Mouse (Mus musculus) kidney, embryonic 14.5 days (tissue): ENCODE measurements around the gene Zfp553. TPM values are rescaled to one million over a fixed set of nuclear protein-coding genes. Genes with fewer than 3 reads are reported as not detected.

Source experiments
- ATAC-seq: fragments of 200-750 bp; cut with Nextera tagmentation; 2 replicates; pipeline ENCODE4 v1.8.0; 2017; ENCODE audit warnings: moderate number of reproducible peaks, mild to moderate bottlenecking, moderate TSS enrichment, moderate library complexity; ENCODE audit not compliant: low FRiP score, low TSS enrichment
- H3K27ac ChIP-seq: fragments of 300-500 bp; sonication (generic); 2 replicates; pipeline ENCODE4 v1.5.1; 2014; ENCODE audit warnings: low read depth, mild to moderate bottlenecking, low read length, moderate library complexity, mixed read lengths
- H3K27me3 ChIP-seq: fragments of 300-500 bp; sonication (generic); 2 replicates; pipeline ENCODE4 v1.6.1; 2014; ENCODE audit warnings: mild to moderate bottlenecking, low read length; ENCODE audit not compliant: control insufficient read depth, insufficient read depth
- H3K36me3 ChIP-seq: fragments of 300-500 bp; sonication (generic); 2 replicates; pipeline ENCODE4 v1.6.1; 2014; ENCODE audit warnings: low read length, mixed read lengths; ENCODE audit not compliant: control insufficient read depth, insufficient read depth
- H3K4me1 ChIP-seq: fragments of 300-500 bp; sonication (generic); 2 replicates; pipeline ENCODE4 v1.6.1; 2014; ENCODE audit warnings: low read length, mixed read lengths; ENCODE audit not compliant: control insufficient read depth, insufficient read depth
- H3K4me2 ChIP-seq: fragments of 300-500 bp; sonication (generic); replicated peaks from 2 replicates; pipeline ENCODE4 v1.6.1; 2014; ENCODE audit warnings: low read depth, mild to moderate bottlenecking, low read length
- H3K4me3 ChIP-seq: fragments of 300-500 bp; sonication (generic); 2 replicates; pipeline ENCODE4 v1.5.1; 2014; ENCODE audit warnings: mild to moderate bottlenecking, low read length
- H3K9ac ChIP-seq: fragments of 300-500 bp; sonication (generic); 2 replicates; pipeline ENCODE4 v1.6.1; 2014; ENCODE audit warnings: low read depth, mild to moderate bottlenecking, low read length, moderate library complexity
- H3K9me3 ChIP-seq: fragments of 300-500 bp; sonication (generic); 2 replicates; pipeline ENCODE4 v1.6.1; 2016; ENCODE audit warnings: low read length; ENCODE audit not compliant: control insufficient read depth
- WGBS: fragments of 180-500 bp; shearing (Covaris S2); extraction: QIAGEN DNeasy Blood & Tissue Kit; methylation state at CpG from one replicate; pipeline ENCODE4 v1.1.7; 2014; 5-methylcytosine and 5-hydroxymethylcytosine counted together
- polyA plus RNA-seq: library from polyadenylated mRNA; unstranded; fragments of >200 nt; fragmentation: Nextera tagmentation; extraction: Ambion mirVana; gene quantifications from 2 replicates; pipeline ENCODE4 v1.2.1, GENCODE M21; 2014

Gene Zfp553
- polyA plus RNA-seq, 1 experiment from 2014 or later, result 23.0 TPM

- Histone ChIP-seq H3K4me1 (0 out of 2 replicates have a peak, but pooled peaks cover 6% of the 10 kb centered on the region), H3K9ac (no peak overlapping the region), H3K27ac (no peak overlapping the region), H3K4me3 (no peak overlapping the region), H3K4me2 (no peak overlapping the region), H3K27me3 (no peaks in the 10 kb centered on the region), H3K9me3 (peaks cover 5% of the 10 kb centered on the region; the same call in 1 of the 2 replicates), H3K36me3 (no peaks in the 10 kb centered on the region)
- ATAC-seq, result no peak
- 88% methylated on average over 2 of the region's 2 CpGs for WGBS
These were observed 49.3 kb downstream of the Zfp553 start for GRCm38 (mm10) chr7:127282190-127282589.

- H3K27me3 ChIP-seq, result no peaks in the 10 kb centered on the region
- H3K27ac ChIP-seq, result no peak overlapping the region
- H3K9ac ChIP-seq, result no peak overlapping the region
- H3K4me2 ChIP-seq, result no peak overlapping the region
- H3K9me3 ChIP-seq, result peaks cover 15% of the 10 kb centered on the region
- ATAC-seq, result no peak
- no peaks in the 10 kb centered on the region for H3K36me3 ChIP-seq
- H3K4me1 ChIP-seq, result no peaks in the 10 kb centered on the region
- 82% methylated on average over 10 of the region's 10 CpGs for WGBS
- H3K4me3 ChIP-seq, result no peak overlapping the region
These were observed 52.3 kb downstream of the Zfp553 start for GRCm38 (mm10) chr7:127285154-127285553.

Other genes with a start within 250 kb of the Zfp553 start
- gene Mvp, start 218.4 kb upstream of the Zfp553 start, polyA plus RNA-seq, result 7.7 and 9.7 TPM in 2 replicates
- 0.31 and 0.38 TPM in 2 replicates for gene Pagr1b, start 216.6 kb upstream of the Zfp553 start, polyA plus RNA-seq
- 41.3 and 89.2 TPM in 2 replicates for gene Pagr1a, start 215.7 kb upstream of the Zfp553 start, polyA plus RNA-seq
- 21.8 and 65.4 TPM in 2 replicates for gene Gm42742, start 212.0 kb upstream of the Zfp553 start, polyA plus RNA-seq
- 4.1 and 9.6 TPM in 2 replicates for gene Prrt2, start 211.8 kb upstream of the Zfp553 start, polyA plus RNA-seq
- 73.1 and 77.6 TPM in 2 replicates for gene Maz, start 206.0 kb upstream of the Zfp553 start, polyA plus RNA-seq
- gene Kif22, start 190.6 kb upstream of the Zfp553 start, polyA plus RNA-seq, result 129 and 151 TPM in 2 replicates
- not detected in 2 replicates for gene Zg16, start 145.7 kb upstream of the Zfp553 start, polyA plus RNA-seq
- gene AI467606, start 141.7 kb upstream of the Zfp553 start, polyA plus RNA-seq, result 3.5 TPM in 2 replicates
- gene Qprt, start 110.8 kb upstream of the Zfp553 start, polyA plus RNA-seq, result 8.9 and 13.0 TPM in 2 replicates
- 0.14 and 0.26 TPM in 2 replicates for gene Spn, start 95.2 kb upstream of the Zfp553 start, polyA plus RNA-seq
- gene Cd2bp2, start 37.0 kb upstream of the Zfp553 start, polyA plus RNA-seq, result 41.0 and 57.6 TPM in 2 replicates
- 13.5 and 19.7 TPM in 2 replicates for gene Tbc1d10b, start 24.6 kb upstream of the Zfp553 start, polyA plus RNA-seq
- gene Mylpf, start 24.2 kb upstream of the Zfp553 start, polyA plus RNA-seq, result 10.3 and 11.2 TPM in 2 replicates
- 18.5 and 21.6 TPM in 2 replicates for gene Sept1, start 69 bp downstream of the Zfp553 start, polyA plus RNA-seq
- 59.3 and 94.9 TPM in 2 replicates for gene Zfp771, start 11.2 kb downstream of the Zfp553 start, polyA plus RNA-seq
- gene Dctpp1, start 27.6 kb downstream of the Zfp553 start, polyA plus RNA-seq, result 252 and 290 TPM in 2 replicates
- 112 and 132 TPM in 2 replicates for gene Sephs2, start 41.0 kb downstream of the Zfp553 start, polyA plus RNA-seq
- gene Itgal, start 63.2 kb downstream of the Zfp553 start, polyA plus RNA-seq, result 0.80 and 1.0 TPM in 2 replicates
- 7.0 and 7.6 TPM in 2 replicates for gene Zfp768, start 112.5 kb downstream of the Zfp553 start, polyA plus RNA-seq
- gene Zfp747, start 143.0 kb downstream of the Zfp553 start, polyA plus RNA-seq, result 5.7 and 8.4 TPM in 2 replicates
- 2.6 and 7.2 TPM in 2 replicates for gene 9130019O22Rik, start 154.1 kb downstream of the Zfp553 start, polyA plus RNA-seq
- 5.5 and 8.0 TPM in 2 replicates for gene E430018J23Rik, start 160.6 kb downstream of the Zfp553 start, polyA plus RNA-seq
- 6.8 and 8.8 TPM in 2 replicates for gene Zfp764, start 173.8 kb downstream of the Zfp553 start, polyA plus RNA-seq
- 26.8 and 27.6 TPM in 2 replicates for gene Zfp688, start 189.0 kb downstream of the Zfp553 start, polyA plus RNA-seq
- gene Zfp689, start 216.1 kb downstream of the Zfp553 start, polyA plus RNA-seq, result 6.4 and 10.8 TPM in 2 replicates
- gene Prr14, start 226.6 kb downstream of the Zfp553 start, polyA plus RNA-seq, result 40.9 and 48.4 TPM in 2 replicates
- gene Fbrs, start 246.1 kb downstream of the Zfp553 start, polyA plus RNA-seq, result 16.1 and 16.7 TPM in 2 replicates